Mouse (Mus musculus): ENCODE results near the gene Nmrk2. TPM values are rescaled to one million over a fixed set of nuclear protein-coding genes. Genes with fewer than 3 reads are reported as not detected.
"Not testable (repeated sequence)": the region's sequence is repeated elsewhere in the genome, so short reads cannot be mapped to it uniquely, and the experiment has no call there.

The Nmrk2 gene
- total and polyA plus RNA-seq, 2 experiments = 0.09 TPM; not detected in 1

- 5% methylated on average over 12 of the region's 28 CpGs for WGBS
- peak overlapping the region; percentile 72 for H3K4me3 ChIP-seq (ENCODE audit: insufficient read depth, low read depth, low read length)
- H3K4me1 ChIP-seq (ENCODE audit: control insufficient read depth, insufficient read depth, low read length) = peaks cover 13% of the 10 kb centered on the region
- H3K79me2 ChIP-seq (ENCODE audit: control insufficient read depth, insufficient read depth, low read length) = no peaks in the 10 kb centered on the region
- H3K9ac ChIP-seq (ENCODE audit: low read depth, low read length) = peak overlapping the region; percentile 85
- H3K36me3 ChIP-seq (ENCODE audit: control insufficient read depth, insufficient read depth, low read length) = no peaks in the 10 kb centered on the region
- peaks cover 4% of the 10 kb centered on the region; the same call in 1 of the 2 replicates for H3K27me3 ChIP-seq (ENCODE audit: control insufficient read depth, insufficient read depth, low read length)
- no peak for DNase-seq (ENCODE audit: extremely low read depth, low read depth, low spot score)
- peak overlapping the region; percentile 84 for H3K27ac ChIP-seq (replicated peaks; ENCODE audit: insufficient read depth, low read depth, low read length)
- TF ChIP-seq CTCF (IDR thresholded peaks at IDR 0.05; ENCODE audit: low read depth, low read length) = no peak
- no peak for TF ChIP-seq POLR2A (IDR thresholded peaks at IDR 0.05; ENCODE audit: extremely low read depth, insufficient read depth, low read length)
Measured at GRCm38 (mm10) chr10:81233226-81233585, 31.4 kb upstream of the Nmrk2 start.

GRCm38 (mm10) chr10:81232580-81233225, 30.9 kb upstream of the Nmrk2 start, which contains the start of gene Zfr2:
Gene Zfr2, plus strand, starts transcription at chr10:81233155.
- Histone ChIP-seq H3K4me1 (ENCODE audit: control insufficient read depth, insufficient read depth, low read length) (peaks cover 13% of the 10 kb centered on the region), H3K27ac (replicated peaks; ENCODE audit: insufficient read depth, low read depth, low read length) (peak within 1 kb of the TSS; percentile 84), H3K4me3 (ENCODE audit: insufficient read depth, low read depth, low read length) (peak within 1 kb of the TSS; percentile 72), H3K36me3 (ENCODE audit: control insufficient read depth, insufficient read depth, low read length) (no peaks in the 10 kb centered on the region), H3K9ac (ENCODE audit: low read depth, low read length) (peak within 1 kb of the TSS; percentile 85), H3K27me3 (ENCODE audit: control insufficient read depth, insufficient read depth, low read length) (peaks cover 4% of the 10 kb centered on the region; the same call in 1 of the 2 replicates), H3K79me2 (ENCODE audit: control insufficient read depth, insufficient read depth, low read length) (no peaks in the 10 kb centered on the region)
- WGBS = 5% methylated on average over 29 of the region's 29 CpGs
- TF ChIP-seq POLR2A (IDR thresholded peaks at IDR 0.05; ENCODE audit: extremely low read depth, insufficient read depth, low read length) (peak; percentile 74), CTCF (IDR thresholded peaks at IDR 0.05; ENCODE audit: low read depth, low read length) (no peak)
- DNase-seq (ENCODE audit: extremely low read depth, low read depth, low spot score) = peak; percentile 84

- Histone ChIP-seq H3K27ac (replicated peaks; ENCODE audit: insufficient read depth, low read depth, low read length) (no peak overlapping the region), H3K4me1 (ENCODE audit: control insufficient read depth, insufficient read depth, low read length) (peaks cover 13% of the 10 kb centered on the region), H3K4me3 (ENCODE audit: insufficient read depth, low read depth, low read length) (no peak overlapping the region), H3K27me3 (ENCODE audit: control insufficient read depth, insufficient read depth, low read length) (peaks cover 4% of the 10 kb centered on the region; the same call in 1 of the 2 replicates), H3K9ac (ENCODE audit: low read depth, low read length) (no peak overlapping the region), H3K79me2 (ENCODE audit: control insufficient read depth, insufficient read depth, low read length) (no peaks in the 10 kb centered on the region), H3K36me3 (ENCODE audit: control insufficient read depth, insufficient read depth, low read length) (no peaks in the 10 kb centered on the region)
- 62% methylated on average over 7 of the region's 7 CpGs for WGBS
- no peak for DNase-seq (ENCODE audit: extremely low read depth, low read depth, low spot score)
- TF ChIP-seq CTCF (IDR thresholded peaks at IDR 0.05; ENCODE audit: low read depth, low read length) (no peak), POLR2A (IDR thresholded peaks at IDR 0.05; ENCODE audit: extremely low read depth, insufficient read depth, low read length) (no peak)
Measured at GRCm38 (mm10) chr10:81231436-81231835, 29.6 kb upstream of the Nmrk2 start.

DNA sequence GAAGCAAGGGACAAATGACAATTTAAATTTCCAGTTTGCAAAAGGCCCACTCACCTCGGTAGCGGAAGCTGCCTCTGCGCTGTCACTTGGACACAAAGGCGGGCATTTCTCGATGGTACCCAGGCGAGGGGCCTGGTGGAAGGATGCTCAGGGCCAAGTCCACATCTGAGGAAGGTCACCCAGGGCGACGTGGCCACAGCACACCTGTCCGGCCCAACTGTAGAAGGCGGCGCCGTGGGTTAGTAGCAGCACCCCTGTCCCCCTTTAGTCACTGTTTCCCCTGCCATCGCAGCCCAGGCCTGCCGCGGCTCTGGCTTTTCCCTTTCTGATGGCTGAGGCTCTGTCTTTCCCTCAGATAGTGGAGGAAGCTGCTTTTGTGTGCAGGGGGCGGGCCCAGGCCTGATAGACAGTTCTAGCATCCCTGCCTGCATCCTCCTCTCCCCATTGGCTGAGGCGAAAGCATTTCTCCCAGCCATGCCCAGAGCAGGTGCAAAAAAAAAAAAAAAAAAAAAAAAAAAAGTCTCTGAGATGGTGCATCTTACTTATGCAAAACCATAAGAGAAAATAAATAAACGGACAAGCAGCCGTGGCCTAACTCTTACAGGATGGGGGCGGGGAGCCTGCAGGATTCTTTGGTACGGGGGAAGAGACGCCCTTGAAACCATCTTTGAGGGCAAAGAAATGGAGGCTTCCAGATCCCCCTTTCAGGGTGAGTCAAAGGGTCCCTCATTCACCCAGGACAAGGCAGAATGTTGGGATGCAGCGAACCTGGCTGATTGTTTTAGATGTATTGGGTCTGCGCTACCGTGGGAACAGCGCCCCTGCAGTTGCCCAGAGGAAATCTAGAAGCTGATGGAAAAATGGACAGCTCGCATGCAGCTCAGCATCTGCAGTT, 28.8 kb upstream of the Nmrk2 start, which contains the start of gene Atcay:
Gene Atcay (minus strand): TSS at position 396 of the 895 bp plus-strand sequence.
- H3K27ac ChIP-seq (replicated peaks; ENCODE audit: insufficient read depth, low read depth, low read length) = no peak within 1 kb of the TSS
- no peak within 1 kb of the TSS for H3K9ac ChIP-seq (ENCODE audit: low read depth, low read length)
- WGBS = 19% methylated on average over 27 of the region's 27 CpGs
- H3K79me2 ChIP-seq (ENCODE audit: control insufficient read depth, insufficient read depth, low read length) = no peaks in the 10 kb centered on the region
- no peaks in the 10 kb centered on the region for H3K36me3 ChIP-seq (ENCODE audit: control insufficient read depth, insufficient read depth, low read length)
- H3K4me3 ChIP-seq (ENCODE audit: insufficient read depth, low read depth, low read length) = no peak within 1 kb of the TSS
- H3K27me3 ChIP-seq (ENCODE audit: control insufficient read depth, insufficient read depth, low read length) = peaks cover 4% of the 10 kb centered on the region; the same call in 1 of the 2 replicates
- H3K4me1 ChIP-seq (ENCODE audit: control insufficient read depth, insufficient read depth, low read length) = peaks cover 13% of the 10 kb centered on the region
- TF ChIP-seq POLR2A (IDR thresholded peaks at IDR 0.05; ENCODE audit: extremely low read depth, insufficient read depth, low read length) (no peak), CTCF (IDR thresholded peaks at IDR 0.05; ENCODE audit: low read depth, low read length) (peak; percentile 62)
- DNase-seq (ENCODE audit: extremely low read depth, low read depth, low spot score) = no peak

DNA sequence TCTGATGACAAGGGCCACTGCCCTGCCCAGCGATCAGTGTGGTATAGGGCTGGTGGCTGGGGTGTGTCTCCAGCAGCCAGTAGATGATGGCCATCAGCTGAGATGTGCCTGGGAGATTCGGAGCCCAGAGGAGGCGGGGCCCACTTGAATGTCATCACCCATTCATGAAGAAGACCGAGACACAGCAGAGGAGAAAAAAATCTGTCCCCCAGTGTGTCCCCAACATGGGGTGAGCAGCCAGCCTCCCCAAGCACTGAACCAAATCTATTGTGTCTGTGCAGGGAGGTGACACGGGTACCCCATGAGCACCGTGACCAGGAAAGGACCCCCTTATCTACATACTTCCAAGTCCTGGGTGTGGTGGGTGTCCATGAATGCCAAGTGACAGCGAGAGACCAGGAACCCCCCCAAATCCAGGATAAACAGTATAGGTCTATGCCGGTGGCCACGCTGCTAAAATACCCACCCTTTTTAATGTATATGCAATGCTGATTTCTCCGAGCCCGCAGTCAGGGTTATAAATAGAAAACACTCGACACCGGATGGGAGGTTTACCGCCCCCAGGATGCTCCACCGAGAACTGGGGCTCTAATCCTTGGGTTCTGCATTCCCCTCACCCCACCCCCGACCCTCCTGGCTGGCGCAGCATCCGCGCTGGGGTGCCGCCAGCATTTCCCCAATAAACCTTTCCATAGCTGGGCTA, 28.0 kb upstream of the Nmrk2 start:
- Histone ChIP-seq H3K4me1 (ENCODE audit: control insufficient read depth, insufficient read depth, low read length) (peaks cover 13% of the 10 kb centered on the region), H3K36me3 (ENCODE audit: control insufficient read depth, insufficient read depth, low read length) (no peaks in the 10 kb centered on the region), H3K9ac (ENCODE audit: low read depth, low read length) (no peak overlapping the region), H3K27me3 (ENCODE audit: control insufficient read depth, insufficient read depth, low read length) (peaks cover 4% of the 10 kb centered on the region; the same call in 1 of the 2 replicates), H3K4me3 (ENCODE audit: insufficient read depth, low read depth, low read length) (no peak overlapping the region), H3K27ac (replicated peaks; ENCODE audit: insufficient read depth, low read depth, low read length) (no peak overlapping the region), H3K79me2 (ENCODE audit: control insufficient read depth, insufficient read depth, low read length) (no peaks in the 10 kb centered on the region)
- 25% methylated on average over 20 of the region's 20 CpGs for WGBS
- TF ChIP-seq CTCF (IDR thresholded peaks at IDR 0.05; ENCODE audit: low read depth, low read length) (no peak), POLR2A (IDR thresholded peaks at IDR 0.05; ENCODE audit: extremely low read depth, insufficient read depth, low read length) (no peak)
- no peak for DNase-seq (ENCODE audit: extremely low read depth, low read depth, low spot score)

DNA sequence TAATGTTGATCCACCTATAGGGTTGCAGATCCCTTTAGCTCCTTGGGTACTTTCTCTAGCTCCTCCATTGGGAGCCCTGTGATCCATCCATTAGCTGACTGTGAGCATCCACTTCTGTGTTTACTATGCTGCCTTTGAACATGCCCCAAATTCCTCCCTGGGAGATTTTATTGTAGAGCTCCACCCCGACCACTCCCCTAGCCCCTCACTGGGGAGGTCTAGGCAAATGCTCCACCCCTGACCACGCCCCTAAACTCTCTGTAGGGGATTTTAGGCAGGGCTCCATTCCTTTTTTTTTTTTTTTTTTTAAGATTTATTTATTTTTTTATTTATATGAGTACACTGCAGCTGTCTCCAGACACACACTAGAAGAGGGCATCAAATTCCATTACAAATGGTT, 21.9 kb upstream of the Nmrk2 start:
- not testable (repeated sequence) for H3K9ac ChIP-seq (ENCODE audit: low read depth, low read length); H3K36me3 ChIP-seq (ENCODE audit: control insufficient read depth, insufficient read depth, low read length); H3K4me3 ChIP-seq (ENCODE audit: insufficient read depth, low read depth, low read length); DNase-seq (ENCODE audit: extremely low read depth, low read depth, low spot score); H3K79me2 ChIP-seq (ENCODE audit: control insufficient read depth, insufficient read depth, low read length); H3K27me3 ChIP-seq (ENCODE audit: control insufficient read depth, insufficient read depth, low read length); H3K27ac ChIP-seq (replicated peaks; ENCODE audit: insufficient read depth, low read depth, low read length); H3K4me1 ChIP-seq (ENCODE audit: control insufficient read depth, insufficient read depth, low read length)
- WGBS = 63% methylated on average over 2 of the region's 2 CpGs
